Mouse (Mus musculus): ENCODE data around the gene Pxmp4.

DNA sequence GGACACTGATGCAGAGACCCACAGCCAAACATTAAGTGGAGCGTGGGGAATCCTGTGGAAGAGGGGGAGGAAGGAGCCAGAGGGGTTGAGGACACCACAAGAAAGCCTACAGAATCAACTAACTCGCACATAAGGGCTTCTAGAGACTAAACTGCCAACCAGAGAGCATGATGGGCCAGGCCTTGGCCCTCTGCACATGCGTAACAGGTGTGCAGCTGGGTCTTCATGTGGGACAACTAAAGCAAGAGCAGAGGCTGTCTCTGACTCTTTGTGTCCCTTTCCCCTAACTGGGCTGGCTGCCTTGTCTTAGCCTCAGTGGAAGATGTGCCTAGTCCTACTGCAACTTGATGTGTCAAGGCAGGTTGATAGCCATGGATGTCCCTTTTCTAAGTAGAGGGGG is 13.6 kb upstream of the Pxmp4 start:
- TF ChIP-seq GATA1 (IDR thresholded peaks at IDR 0.05; ENCODE audit: borderline replicate concordance, low read length) (no peak), FLI1 (IDR thresholded peaks at IDR 0.05; ENCODE audit: low read length) (no peak)

Measured in megakaryocyte, embryonic 14.5 days (primary cell).